Mouse (Mus musculus) ES-Bruce4 (cell line): ENCODE results near the gene Grip1. TPM values are rescaled to one million over a fixed set of nuclear protein-coding genes. Genes with fewer than 3 reads are reported as not detected.

Experiments used
- H3K27ac ChIP-seq: 2 replicates; pipeline ENCODE4 v1.5.1; 2012; ENCODE audit warnings: low read length, inconsistent platforms; ENCODE audit not compliant: insufficient read depth
- H3K27me3 ChIP-seq: 2 replicates; pipeline ENCODE4 v1.6.1; 2012; ENCODE audit warnings: mild to moderate bottlenecking, low read length, inconsistent platforms; ENCODE audit not compliant: control insufficient read depth, poor library complexity, insufficient read depth, severe bottlenecking
- H3K36me3 ChIP-seq: 2 replicates; pipeline ENCODE4 v1.6.1; 2012; ENCODE audit warnings: inconsistent platforms, mild to moderate bottlenecking, low read length, moderate library complexity; ENCODE audit not compliant: control insufficient read depth, poor library complexity, insufficient read depth, severe bottlenecking
- H3K4me1 ChIP-seq: one replicate; pipeline ENCODE4 v1.8.1; 2011; ENCODE audit warnings: low read length; ENCODE audit not compliant: control insufficient read depth, insufficient read depth
- H3K4me3 ChIP-seq: 2 replicates; pipeline ENCODE4 v1.5.1; 2011; ENCODE audit warnings: low read depth, mild to moderate bottlenecking, low read length
- H3K9ac ChIP-seq: 2 replicates; pipeline ENCODE4 v1.6.1; 2012; ENCODE audit warnings: low read depth, mild to moderate bottlenecking, inconsistent platforms; ENCODE audit not compliant: poor library complexity, severe bottlenecking
- H3K9me3 ChIP-seq: replicated peaks from 2 replicates; pipeline ENCODE4 v1.6.1; 2012; ENCODE audit warnings: mild to moderate bottlenecking, low read length, inconsistent platforms; ENCODE audit not compliant: control insufficient read depth, poor library complexity, insufficient read depth, severe bottlenecking
- CTCF ChIP-seq: IDR thresholded peaks from one replicate; pipeline ENCODE4 v1.8.1; 2011; ENCODE audit warnings: low read depth, low read length
- EP300 ChIP-seq: IDR thresholded peaks from 2 replicates; pipeline ENCODE4 v1.6.1; 2011; ENCODE audit warnings: low read depth, low read length; ENCODE audit not compliant: insufficient read depth
- POLR2A ChIP-seq: IDR thresholded peaks from one replicate; pipeline ENCODE4 v1.8.1; 2011; ENCODE audit warnings: low read length; ENCODE audit not compliant: insufficient read depth
- polyA plus RNA-seq: library from polyadenylated mRNA; stranded (reverse); fragments of >200 nt; gene quantifications from 2 replicates; pipeline ENCODE4 v1.2.4, GENCODE M21; 2011; ENCODE audit warnings: low read depth; ENCODE audit not compliant: missing spikeins, insufficient read depth, insufficient read length

The Grip1 gene
- polyA plus RNA-seq, 1 experiment, result 10.3 TPM

DNA sequence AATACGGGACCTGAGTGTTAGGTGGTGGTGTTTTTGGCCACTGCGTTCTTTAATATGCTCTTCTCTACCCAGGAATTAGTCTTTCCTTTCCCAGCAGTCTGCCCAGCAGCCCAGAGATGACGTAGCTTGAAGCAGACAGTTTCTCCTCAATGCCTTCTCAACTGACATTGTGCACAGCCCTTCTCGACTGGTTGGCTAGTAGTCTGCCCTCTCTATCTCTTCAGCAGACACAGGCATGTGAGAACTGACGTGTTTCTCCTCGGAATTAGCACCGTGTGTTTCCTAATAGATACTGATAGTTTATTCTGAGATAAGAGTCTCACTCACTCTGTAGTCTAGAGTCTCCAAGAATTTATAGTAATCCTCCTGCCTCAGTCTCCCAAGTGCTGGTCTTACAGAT lies 10.2 kb downstream of the Grip1 start:
- Histone ChIP-seq H3K9me3 (no peaks in the 10 kb centered on the region), H3K4me3 (no peak overlapping the region), H3K9ac (no peak overlapping the region), H3K27ac (no peak overlapping the region), H3K36me3 (no peaks in the 10 kb centered on the region), H3K27me3 (no peaks in the 10 kb centered on the region), H3K4me1 (no peaks in the 10 kb centered on the region)
- TF ChIP-seq CTCF (no peak), POLR2A (no peak), EP300 (no peak)

DNA sequence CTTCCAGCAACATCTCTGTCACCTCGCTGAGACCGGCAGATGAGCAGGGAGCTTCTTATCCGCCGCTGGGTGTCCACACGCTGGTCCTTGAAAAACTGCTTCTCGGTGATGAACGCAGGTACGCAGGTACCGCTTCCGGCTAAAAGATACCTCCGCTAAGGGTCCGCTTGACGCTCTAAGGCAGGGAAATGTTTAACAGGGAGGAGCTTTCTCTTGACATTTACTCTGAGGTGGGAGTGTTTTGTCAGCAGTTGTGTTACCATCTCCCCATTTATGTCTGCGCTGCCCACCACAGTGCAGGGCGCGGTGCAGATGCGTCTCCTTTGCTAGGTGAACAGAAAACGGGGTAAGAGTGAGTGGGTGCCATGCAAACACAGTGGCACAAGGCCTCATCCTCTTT lies 14.3 kb downstream of the Grip1 start:
- Histone ChIP-seq H3K36me3 (no peaks in the 10 kb centered on the region), H3K9me3 (peaks cover 3% of the 10 kb centered on the region; the same call in 1 of the 2 replicates), H3K4me1 (no peaks in the 10 kb centered on the region), H3K27me3 (no peaks in the 10 kb centered on the region), H3K9ac (no peak overlapping the region), H3K4me3 (no peak overlapping the region), H3K27ac (no peak overlapping the region)
- TF ChIP-seq CTCF (no peak), EP300 (no peak), POLR2A (no peak)

DNA sequence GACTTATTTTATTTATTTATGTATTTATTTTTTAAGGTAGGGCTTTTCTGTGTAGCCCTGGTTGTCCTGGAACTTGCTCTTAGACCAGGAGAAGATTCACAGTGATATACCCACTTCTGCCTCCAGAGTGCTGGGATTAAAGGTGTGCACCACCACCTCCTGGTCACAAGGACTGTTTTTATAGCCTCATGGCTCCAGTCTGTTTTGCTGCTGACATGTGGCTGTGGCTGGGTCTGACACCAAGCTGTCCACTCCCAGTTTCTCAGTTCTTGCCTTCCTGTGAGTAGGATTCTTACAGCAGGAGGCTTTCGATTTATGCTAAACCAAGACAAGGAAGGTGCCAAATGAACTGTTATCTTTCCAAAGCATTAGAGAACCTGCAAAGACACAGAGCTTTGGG lies 16.5 kb downstream of the Grip1 start:
- Histone ChIP-seq H3K27ac (no peak overlapping the region), H3K9ac (no peak overlapping the region), H3K27me3 (no peaks in the 10 kb centered on the region), H3K36me3 (no peaks in the 10 kb centered on the region), H3K4me3 (no peak overlapping the region), H3K4me1 (no peaks in the 10 kb centered on the region), H3K9me3 (peaks cover 3% of the 10 kb centered on the region; the same call in 1 of the 2 replicates)
- no peak for TF ChIP-seq EP300
- no peak for TF ChIP-seq POLR2A
- TF ChIP-seq CTCF, result no peak

DNA sequence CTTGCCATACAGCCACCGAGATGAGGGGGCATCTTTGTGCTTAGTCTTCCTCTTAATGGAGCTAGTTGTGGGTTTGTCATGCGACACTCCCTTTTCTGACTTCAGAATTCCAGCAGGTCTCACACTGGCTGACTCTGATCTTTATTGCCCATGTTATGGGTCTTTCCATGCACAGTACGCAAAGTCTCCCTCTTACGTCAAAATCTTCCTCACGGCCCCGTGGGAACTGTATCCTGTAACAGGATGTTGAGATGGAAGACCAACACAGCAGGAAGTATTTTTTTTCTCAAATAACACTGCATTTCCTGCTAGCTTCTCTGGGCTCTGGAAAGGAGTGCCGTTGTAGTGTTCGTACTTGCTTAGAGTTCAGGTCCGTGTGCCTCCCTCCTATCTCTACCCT lies 21.5 kb downstream of the Grip1 start:
- H3K9ac ChIP-seq, result no peak overlapping the region
- H3K4me1 ChIP-seq, result no peaks in the 10 kb centered on the region
- H3K36me3 ChIP-seq, result no peaks in the 10 kb centered on the region
- H3K27me3 ChIP-seq, result no peaks in the 10 kb centered on the region
- no peak overlapping the region for H3K27ac ChIP-seq
- TF ChIP-seq CTCF (no peak), EP300 (no peak), POLR2A (no peak)
- H3K4me3 ChIP-seq, result no peak overlapping the region
- H3K9me3 ChIP-seq, result no peaks in the 10 kb centered on the region

DNA sequence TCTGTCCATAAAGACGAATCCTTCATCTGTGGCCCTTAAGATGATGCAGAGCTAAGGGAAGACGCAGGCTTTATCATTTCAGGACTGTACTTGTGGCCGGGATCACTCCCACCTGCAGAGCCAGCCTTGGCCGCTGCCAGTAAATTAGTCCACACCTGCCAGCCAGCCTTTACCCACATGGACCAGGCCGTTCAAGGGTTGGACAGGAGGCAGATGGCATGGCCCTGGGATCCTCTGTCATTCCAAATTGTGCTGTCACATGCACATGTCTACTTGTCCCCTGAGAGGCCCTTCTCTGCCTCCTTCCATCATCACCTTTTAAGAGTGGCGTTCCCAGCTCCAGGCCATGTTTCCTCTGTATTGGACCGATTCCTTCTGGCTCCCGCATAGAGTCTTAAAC lies 24.0 kb downstream of the Grip1 start:
- H3K9me3 ChIP-seq, result no peaks in the 10 kb centered on the region
- H3K27ac ChIP-seq, result no peak overlapping the region
- H3K4me1 ChIP-seq, result no peaks in the 10 kb centered on the region
- no peak for TF ChIP-seq CTCF
- TF ChIP-seq POLR2A, result no peak
- TF ChIP-seq EP300, result no peak
- H3K27me3 ChIP-seq, result no peaks in the 10 kb centered on the region
- no peaks in the 10 kb centered on the region for H3K36me3 ChIP-seq
- H3K4me3 ChIP-seq, result no peak overlapping the region
- no peak overlapping the region for H3K9ac ChIP-seq

DNA sequence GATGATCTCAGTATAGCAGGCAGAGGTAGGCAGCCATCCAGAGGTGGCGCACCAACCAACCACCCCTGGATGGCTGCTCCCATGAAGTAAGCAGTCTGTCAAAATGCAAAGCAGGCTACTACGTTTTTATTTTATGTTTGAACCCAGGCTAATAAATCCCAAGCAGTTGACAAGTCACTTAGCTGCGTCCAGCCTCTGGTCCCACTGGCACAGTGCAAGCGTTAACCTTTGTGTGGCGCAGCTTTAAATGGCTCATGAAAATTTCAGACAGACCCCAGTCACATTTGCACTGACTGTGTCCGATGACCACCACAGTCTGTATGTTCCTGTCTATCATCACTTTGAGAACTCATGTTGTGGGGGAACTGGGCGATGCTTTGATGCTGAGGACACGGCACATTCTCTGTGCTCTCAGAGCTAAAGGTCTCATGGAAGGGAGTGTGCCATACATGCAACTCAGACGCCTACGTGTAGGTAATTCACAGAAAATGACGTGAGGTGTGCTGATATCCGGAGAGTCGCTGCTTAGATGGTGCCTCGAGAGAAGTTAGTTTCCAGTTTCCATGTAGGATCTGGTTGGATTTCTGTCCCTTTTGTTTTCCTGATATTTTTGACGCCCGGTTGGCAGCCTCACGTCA lies 29.6 kb downstream of the Grip1 start:
- Histone ChIP-seq H3K4me1 (no peaks in the 10 kb centered on the region), H3K27me3 (no peaks in the 10 kb centered on the region), H3K9ac (no peak overlapping the region), H3K27ac (no peak overlapping the region), H3K9me3 (no peaks in the 10 kb centered on the region), H3K4me3 (no peak overlapping the region), H3K36me3 (no peaks in the 10 kb centered on the region)
- TF ChIP-seq EP300 (no peak), POLR2A (no peak), CTCF (no peak)
